Mouse (Mus musculus): ENCODE data around the gene D330020A13Rik. TPM values are rescaled to one million over a fixed set of nuclear protein-coding genes. Genes with fewer than 3 reads are reported as not detected.

The D330020A13Rik gene
- total RNA-seq (2022): not detected

- peak; percentile 18 to 38 for DNase-seq (ENCODE audit: low spot score in 2 of 2)
Observed at GRCm38 (mm10) chr6:120294056-120294784, at the start of gene D330020A13Rik, which contains the start of gene B4galnt3. Gene D330020A13Rik, plus strand, starts transcription at chr6:120294364. Gene B4galnt3, minus strand, starts transcription at chr6:120294559.

DNA sequence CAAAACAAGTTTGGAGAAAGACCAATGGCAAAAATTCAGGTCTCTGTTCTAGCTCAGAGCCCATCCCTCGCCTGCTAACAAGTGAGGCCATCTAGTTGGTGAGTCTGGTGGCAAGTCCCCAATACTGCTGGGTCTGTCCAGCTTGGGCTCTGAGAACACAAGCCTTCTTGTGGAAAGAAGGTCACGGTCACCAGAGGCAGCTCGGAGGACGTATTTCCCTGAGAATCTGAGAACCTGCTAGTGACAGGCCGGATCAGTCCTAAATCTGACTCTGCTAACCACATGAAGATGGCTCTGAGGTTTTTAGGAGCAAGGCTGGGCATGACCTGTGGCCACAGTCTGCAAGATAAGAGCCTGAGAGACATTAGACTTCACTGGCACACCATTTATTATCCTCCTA is 47.5 kb upstream of the D330020A13Rik start:
- no peak for DNase-seq (ENCODE audit: low spot score in 2 of 2)

DNA sequence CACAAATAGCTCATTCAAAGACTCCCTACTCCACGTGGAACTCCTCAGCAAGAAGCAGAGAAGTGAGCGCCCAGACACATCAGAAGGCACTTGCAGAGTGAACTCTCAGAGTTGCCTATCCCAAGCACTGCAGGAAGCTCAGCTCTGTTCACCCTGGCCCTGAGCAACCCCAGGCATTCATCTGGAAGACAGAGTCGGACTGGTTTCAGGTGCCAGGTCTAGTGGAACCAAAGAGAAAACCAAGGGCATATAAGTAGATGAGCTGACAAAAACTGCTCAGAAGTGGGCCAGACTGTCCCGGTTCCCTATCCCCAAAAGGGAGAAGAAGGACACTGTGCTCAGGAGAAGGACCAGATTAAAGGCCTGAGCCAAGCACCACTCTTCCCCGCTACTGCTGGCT is 44.3 kb upstream of the D330020A13Rik start:
- DNase-seq (ENCODE audit: low spot score in 2 of 2): no peak

GRCm38 (mm10) chr6:120251010-120251409 is 43.2 kb upstream of the D330020A13Rik start:
- DNase-seq (ENCODE audit: low spot score in 2 of 2): no peak

- DNase-seq (ENCODE audit: low spot score in 2 of 2): no peak
Observed at GRCm38 (mm10) chr6:120252741-120253140, 41.4 kb upstream of the D330020A13Rik start.

DNA sequence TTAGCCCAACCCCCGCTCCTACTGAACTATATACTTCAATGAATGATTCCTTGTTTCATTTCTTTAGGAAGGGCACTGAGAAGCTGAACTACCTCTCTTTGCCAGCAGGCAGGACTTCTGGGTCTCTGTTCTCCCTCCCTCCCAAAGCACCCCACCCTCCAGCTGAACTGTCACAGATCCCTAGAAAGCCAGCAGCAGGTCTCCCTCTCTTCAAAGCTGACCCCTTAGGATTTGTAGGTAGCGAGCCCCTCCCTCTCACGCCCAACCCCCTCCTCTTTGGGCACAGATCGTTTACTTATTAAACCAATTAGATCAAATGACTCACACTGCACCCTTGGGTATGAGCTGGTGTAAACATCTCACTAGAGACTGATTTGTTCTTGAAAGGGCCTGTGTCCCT is 39.5 kb upstream of the D330020A13Rik start:
- no peak for DNase-seq (ENCODE audit: low spot score in 2 of 2)

DNA sequence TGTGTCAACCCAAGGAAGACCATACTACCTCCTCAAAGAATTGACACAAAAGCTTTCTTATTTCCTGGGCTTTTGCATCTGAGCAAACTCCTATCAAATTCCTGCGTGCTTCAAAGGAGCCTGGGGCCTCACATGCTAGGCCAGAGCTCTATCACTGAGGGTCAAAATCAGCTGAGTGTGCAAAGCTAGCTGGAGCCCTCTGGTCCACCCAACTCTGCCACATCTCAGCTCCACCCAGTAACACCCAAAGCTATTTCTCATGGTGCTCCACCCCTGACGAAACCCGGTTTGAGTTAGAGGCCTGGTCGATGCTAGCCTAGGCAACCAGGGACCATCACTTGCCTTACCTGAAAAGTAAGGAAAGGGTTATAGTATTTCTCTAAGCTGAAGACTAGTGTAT is 39.0 kb upstream of the D330020A13Rik start:
- no peak for DNase-seq (ENCODE audit: low spot score in 2 of 2)

DNA sequence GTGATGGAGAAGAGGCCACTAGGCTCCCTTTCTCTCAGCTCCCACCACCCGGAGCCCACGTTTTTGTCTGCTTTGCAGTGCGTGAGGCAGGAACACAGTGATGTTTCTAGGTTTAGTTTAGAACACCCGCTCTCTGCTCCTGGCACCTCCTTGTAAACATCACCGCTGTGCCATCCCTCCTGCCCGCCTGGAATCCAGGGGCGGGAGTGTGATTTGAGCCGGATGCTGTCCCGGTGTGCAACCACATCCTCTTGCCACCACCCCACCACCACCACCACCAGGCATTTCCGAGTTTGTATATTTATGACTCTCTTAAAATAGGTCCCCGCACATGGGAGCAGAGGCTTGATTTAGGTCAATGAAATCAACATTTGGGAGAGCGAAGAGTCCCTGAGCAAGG is 38.5 kb upstream of the D330020A13Rik start:
- peak in 1 of 2 experiments; percentile 39 for DNase-seq (ENCODE audit: low spot score in 2 of 2)

GRCm38 (mm10) chr6:120256431-120256935 is 37.7 kb upstream of the D330020A13Rik start:
- no peak for DNase-seq (ENCODE audit: low spot score in 2 of 2)

DNA sequence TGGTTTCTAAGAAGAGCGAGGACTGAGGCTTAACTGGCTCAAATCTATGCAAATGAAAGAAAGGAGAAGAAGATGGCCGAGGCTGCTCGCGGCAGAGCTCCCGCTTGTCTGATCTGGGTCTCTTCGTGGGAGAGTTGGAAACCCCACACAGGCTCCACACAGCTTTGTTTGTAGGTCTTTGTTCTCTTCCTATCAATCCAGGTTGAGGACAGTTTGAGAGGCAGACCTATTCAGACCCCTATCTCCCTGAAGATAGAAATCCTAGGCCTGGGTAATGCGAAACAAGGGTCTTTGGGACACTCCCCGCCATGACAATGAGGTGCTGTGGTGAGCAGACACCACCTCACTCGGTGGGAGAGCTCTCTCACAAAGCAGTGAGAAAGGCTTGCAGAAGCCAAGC is 34.7 kb upstream of the D330020A13Rik start:
- DNase-seq (ENCODE audit: low spot score in 2 of 2): no peak

DNA sequence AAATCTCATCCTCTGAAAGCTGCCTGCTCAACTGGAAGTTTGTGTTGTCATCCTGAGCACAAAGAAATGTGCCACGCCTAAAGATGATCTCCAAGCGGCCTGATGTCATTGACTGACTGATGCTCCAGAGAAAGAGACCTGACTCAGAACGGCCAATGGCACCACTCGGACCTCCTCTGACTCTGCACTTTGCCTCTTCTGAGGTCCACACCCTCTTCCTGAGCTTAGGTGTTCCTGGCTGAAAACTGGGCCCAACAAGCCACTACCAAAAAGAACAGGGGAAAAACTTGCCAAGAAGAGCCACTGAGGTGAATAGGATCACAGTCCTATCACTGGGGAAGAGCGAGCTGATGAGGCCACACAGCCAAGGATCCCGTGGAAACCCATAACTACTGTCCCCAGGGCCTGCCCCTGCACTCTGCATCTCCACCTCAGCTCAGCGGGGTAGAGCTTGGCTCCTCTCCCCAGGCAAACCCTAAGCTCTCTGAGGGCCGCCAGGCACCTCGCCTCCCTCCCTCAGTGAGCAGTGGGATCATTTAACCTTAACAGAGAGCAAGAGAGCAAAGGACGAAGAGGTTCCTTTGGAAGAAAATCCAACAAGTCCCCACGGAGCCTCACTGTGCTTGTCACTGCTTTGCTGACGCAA is 31.2 kb upstream of the D330020A13Rik start:
- DNase-seq (ENCODE audit: low spot score in 2 of 2): no peak

GRCm38 (mm10) chr6:120263608-120264007 is 30.6 kb upstream of the D330020A13Rik start:
- no peak for DNase-seq (ENCODE audit: low spot score in 2 of 2)

GRCm38 (mm10) chr6:120264151-120264550 is 30.0 kb upstream of the D330020A13Rik start:
- DNase-seq (ENCODE audit: low spot score in 2 of 2): no peak

GRCm38 (mm10) chr6:120274181-120274580 is 20.0 kb upstream of the D330020A13Rik start:
- DNase-seq (ENCODE audit: low spot score in 2 of 2): no peak

GRCm38 (mm10) chr6:120274887-120275286 is 19.3 kb upstream of the D330020A13Rik start:
- no peak for DNase-seq (ENCODE audit: low spot score in 2 of 2)

- DNase-seq (ENCODE audit: low spot score in 2 of 2): peak in 1 of 2 experiments; percentile 11
Observed at GRCm38 (mm10) chr6:120275301-120275700, 18.9 kb upstream of the D330020A13Rik start.

DNA sequence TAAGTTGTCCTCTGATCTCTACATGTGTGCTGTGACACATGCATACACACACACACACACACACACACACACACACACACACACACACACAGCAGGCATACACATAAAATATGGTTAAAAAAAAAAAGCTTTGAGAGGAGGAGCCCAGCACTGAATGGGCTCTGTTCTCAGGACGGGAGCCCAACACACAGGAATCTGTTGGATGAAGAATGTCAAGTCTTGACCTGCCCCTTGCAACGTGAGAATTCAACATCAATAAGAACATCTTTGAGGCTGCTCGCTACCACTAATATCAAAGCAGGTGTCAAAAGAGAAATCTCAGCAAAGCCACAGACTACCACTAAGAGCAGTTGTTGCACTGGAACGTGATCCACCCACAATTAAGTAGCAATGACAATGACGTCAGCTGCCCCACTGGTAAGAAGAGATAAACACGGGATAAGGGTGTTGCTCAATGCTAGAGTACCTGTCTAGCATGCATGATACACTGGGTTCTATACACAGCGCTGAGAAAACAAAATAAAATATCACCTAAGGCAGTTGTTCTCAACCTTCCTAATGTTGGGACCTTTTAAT is 17.2 kb upstream of the D330020A13Rik start:
- DNase-seq (ENCODE audit: low spot score in 2 of 2): no peak

DNA sequence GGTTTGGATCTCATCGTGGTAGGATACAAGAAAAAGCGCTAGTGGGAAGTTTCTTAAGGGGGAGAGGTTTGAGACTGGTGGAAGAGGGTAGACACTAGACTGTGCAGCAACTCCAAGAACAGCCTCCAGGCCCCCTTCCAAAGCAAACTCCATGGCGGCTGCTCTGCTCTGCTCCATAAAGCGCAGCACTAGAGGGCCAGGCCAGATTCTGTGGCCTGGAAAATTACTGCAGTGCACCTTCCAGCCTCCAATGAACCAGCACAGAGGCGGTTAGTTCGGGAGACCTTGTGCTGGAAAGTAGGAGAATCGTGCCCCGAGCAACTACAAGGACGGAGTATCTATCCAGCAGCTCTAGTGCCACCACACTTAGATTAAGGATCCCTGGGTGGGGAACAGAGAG is 6.9 kb upstream of the D330020A13Rik start:
- no peak for DNase-seq (ENCODE audit: low spot score in 2 of 2)

- DNase-seq (ENCODE audit: low spot score in 2 of 2): no peak
Observed at GRCm38 (mm10) chr6:120288541-120288940, 5.6 kb upstream of the D330020A13Rik start.

GRCm38 (mm10) chr6:120289430-120289829 is 4.7 kb upstream of the D330020A13Rik start:
- no peak for DNase-seq (ENCODE audit: low spot score in 2 of 2)

DNA sequence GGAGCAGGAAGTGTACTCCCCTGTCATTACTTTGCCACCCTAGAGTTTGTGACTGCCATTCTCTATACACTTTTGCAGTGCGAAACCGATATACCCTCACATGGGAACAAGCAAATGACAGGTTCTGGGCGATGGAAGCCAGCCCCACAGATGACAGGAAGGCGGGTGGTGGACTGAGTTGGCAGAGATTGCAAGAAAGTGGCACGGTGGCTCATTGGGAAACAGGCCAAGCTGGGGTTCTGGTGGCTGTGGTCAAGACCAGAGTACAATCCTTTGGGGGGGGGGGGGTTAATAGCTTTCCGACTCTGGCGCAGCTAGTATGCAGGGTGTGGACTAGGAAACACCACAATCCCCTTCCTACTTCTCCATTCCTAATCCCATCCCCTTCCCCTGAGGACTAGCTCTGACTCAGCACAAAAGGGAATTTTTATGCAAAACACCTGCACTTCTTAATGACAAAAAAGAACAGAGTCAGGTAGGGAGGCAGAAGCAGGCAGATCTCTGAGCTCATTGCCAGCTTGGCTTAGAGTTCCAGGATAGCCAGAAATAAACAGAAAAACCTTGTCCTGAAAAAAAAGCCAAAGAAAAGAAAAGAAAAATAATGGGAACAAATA is 2.7 kb upstream of the D330020A13Rik start:
- DNase-seq (ENCODE audit: low spot score in 2 of 2): no peak

GRCm38 (mm10) chr6:120294785-120295133 is 595 bp downstream of the D330020A13Rik start:
- peak; percentile 18 to 28 for DNase-seq (ENCODE audit: low spot score in 2 of 2)

All from left cerebral cortex, adult 8-10 months (tissue).